Mouse (Mus musculus) MEL (cell line): ENCODE results near the gene Arid1b.

Experiments used
- CTCF ChIP-seq, 3 experiments: IDR thresholded peaks in 2 of 3; conservative IDR thresholded peaks in 1 of 3; 2 replicates each; pipeline ENCODE4 v1.5.1; 2011 to 2012; ENCODE audit warnings: low read length in 3 of 3, low read depth in 2 of 3, mild to moderate bottlenecking in 2 of 3, improper control_type of control experiment in 1 of 3, inconsistent platforms in 1 of 3, mixed read lengths in 1 of 3, moderate library complexity in 1 of 3; ENCODE audit not compliant: control insufficient read depth in 1 of 3, insufficient read depth in 1 of 3, poor library complexity in 1 of 3, severe bottlenecking in 1 of 3
- EP300 ChIP-seq, 2 experiments: IDR thresholded peaks; 2 replicates each; pipeline ENCODE4 v1.6.1; 2011; ENCODE audit warnings: improper control_type of control experiment in 2 of 2, low read length in 2 of 2, low read depth in 1 of 2, mild to moderate bottlenecking in 1 of 2
- MAFK ChIP-seq: IDR thresholded peaks from 2 replicates; pipeline ENCODE4 v1.6.1; 2011; ENCODE audit warnings: low read depth, mild to moderate bottlenecking, low read length, improper control_type of control experiment, borderline replicate concordance
- MAZ ChIP-seq: IDR thresholded peaks from 2 replicates; pipeline ENCODE4 v1.6.1; 2012; ENCODE audit warnings: low read depth, mild to moderate bottlenecking, inconsistent platforms, low read length, improper control_type of control experiment
- POLR2A ChIP-seq, 2 experiments: IDR thresholded peaks; 2 replicates each; pipeline ENCODE4 v1.6.1; 2011 to 2012; ENCODE audit warnings: low read length in 2 of 2, mild to moderate bottlenecking in 2 of 2, control low read depth in 1 of 2, improper control_type of control experiment in 1 of 2, low read depth in 1 of 2, moderate library complexity in 1 of 2; ENCODE audit not compliant: control insufficient read depth in 1 of 2, insufficient read depth in 1 of 2, poor library complexity in 1 of 2
- POLR2AphosphoS5 ChIP-seq: IDR thresholded peaks from 2 replicates; pipeline ENCODE4 v1.6.1; 2012; ENCODE audit warnings: low read depth, borderline replicate concordance, mild to moderate bottlenecking, inconsistent platforms, low read length, moderate library complexity, mixed read lengths
- SIN3A ChIP-seq: IDR thresholded peaks from 2 replicates; pipeline ENCODE4 v1.6.1; 2012; ENCODE audit warnings: low read length, improper control_type of control experiment, inconsistent platforms
- TBP ChIP-seq: IDR thresholded peaks from 2 replicates; pipeline ENCODE4 v1.8.0; 2011; ENCODE audit warnings: low read depth, low read length, improper control_type of control experiment
- USF1 ChIP-seq: IDR thresholded peaks from 2 replicates; pipeline ENCODE4 v1.6.1; 2014; ENCODE audit warnings: low read depth, mild to moderate bottlenecking, inconsistent platforms, low read length, improper control_type of control experiment, moderate library complexity
- ZKSCAN1 ChIP-seq: IDR thresholded peaks from 2 replicates; pipeline ENCODE4 v1.6.1; 2012; ENCODE audit warnings: low read depth, mild to moderate bottlenecking, inconsistent platforms, low read length, improper control_type of control experiment, moderate library complexity
- ZMIZ1 ChIP-seq: IDR thresholded peaks from 2 replicates; pipeline ENCODE4 v1.6.1; 2012; ENCODE audit warnings: low read depth, mild to moderate bottlenecking, inconsistent platforms, low read length, improper control_type of control experiment, moderate library complexity

- TF ChIP-seq ZMIZ1 (no peak), CTCF (IDR thresholded peaks at IDR 0.05 in 2 of 3, conservative IDR thresholded peaks at IDR 0.05 in 1 of 3; ENCODE audit: control insufficient read depth in 1 of 3, insufficient read depth in 1 of 3, low read depth in 2 of 3, low read length in 3 of 3, poor library complexity in 1 of 3, severe bottlenecking in 1 of 3) (no peak), ZKSCAN1 (no peak), POLR2AphosphoS5 (no peak), TBP (no peak), SIN3A (no peak), MAZ (no peak), USF1 (no peak), MAFK (no peak), EP300 (IDR thresholded peaks at IDR 0.05; ENCODE audit: low read depth in 1 of 2, low read length in 2 of 2) (no peak), POLR2A (IDR thresholded peaks at IDR 0.05; ENCODE audit: control insufficient read depth in 1 of 2, insufficient read depth in 1 of 2, low read depth in 1 of 2, low read length in 2 of 2, poor library complexity in 1 of 2) (no peak)
Observed at GRCm38 (mm10) chr17:5324236-5324876, 330.2 kb downstream of the Arid1b start.
